Mouse (Mus musculus) kidney, adult 9 months (tissue): ENCODE results near the gene Romo1.
"Not testable (repeated sequence)": the region's sequence is repeated elsewhere in the genome, so short reads cannot be mapped to it uniquely, and the experiment has no call there.

Experiments used
- DNase-seq: peaks from one replicate; pipeline ENCODE4 v3.0.0; 2022

The Romo1 gene

DNA sequence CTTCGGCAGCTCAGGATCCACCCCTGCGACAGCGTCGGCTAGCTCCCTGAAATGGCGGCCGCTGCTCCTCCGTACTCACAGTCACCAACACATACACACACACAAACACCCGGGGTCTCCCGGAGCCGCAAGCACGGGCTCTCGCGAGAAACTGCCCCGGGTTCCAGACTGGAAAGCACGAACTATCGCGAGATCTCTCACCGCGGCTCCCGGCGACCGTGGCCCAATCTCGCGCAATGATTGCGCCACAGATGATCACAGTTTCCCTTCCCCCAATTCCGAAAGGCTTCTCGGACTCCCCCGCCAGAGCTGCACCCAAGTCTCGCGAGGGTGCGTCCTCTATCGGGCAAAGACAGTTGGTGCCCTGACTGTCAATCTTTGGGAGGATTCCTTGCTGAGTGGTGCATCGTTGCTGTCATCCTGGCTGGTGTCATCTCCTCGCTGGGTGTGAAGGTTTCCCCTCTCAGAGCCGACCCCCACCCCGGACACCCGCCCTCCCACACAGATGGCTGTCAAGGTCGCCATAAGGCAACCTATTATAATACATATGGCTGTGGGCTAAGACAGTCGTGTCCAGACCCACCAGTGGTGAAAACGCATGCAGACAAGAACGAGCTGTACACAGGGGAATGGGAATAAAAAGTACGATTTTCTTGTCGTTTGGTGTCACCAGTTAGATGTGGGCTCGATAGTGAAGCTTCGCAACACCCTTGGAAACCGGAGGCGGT is 36.4 kb downstream of the Romo1 start, which contains the start of gene Rbm39:
Gene Rbm39 (minus strand): TSS at position 145 of the 728 bp plus-strand sequence.
- DNase-seq, result peak; percentile 100

DNA sequence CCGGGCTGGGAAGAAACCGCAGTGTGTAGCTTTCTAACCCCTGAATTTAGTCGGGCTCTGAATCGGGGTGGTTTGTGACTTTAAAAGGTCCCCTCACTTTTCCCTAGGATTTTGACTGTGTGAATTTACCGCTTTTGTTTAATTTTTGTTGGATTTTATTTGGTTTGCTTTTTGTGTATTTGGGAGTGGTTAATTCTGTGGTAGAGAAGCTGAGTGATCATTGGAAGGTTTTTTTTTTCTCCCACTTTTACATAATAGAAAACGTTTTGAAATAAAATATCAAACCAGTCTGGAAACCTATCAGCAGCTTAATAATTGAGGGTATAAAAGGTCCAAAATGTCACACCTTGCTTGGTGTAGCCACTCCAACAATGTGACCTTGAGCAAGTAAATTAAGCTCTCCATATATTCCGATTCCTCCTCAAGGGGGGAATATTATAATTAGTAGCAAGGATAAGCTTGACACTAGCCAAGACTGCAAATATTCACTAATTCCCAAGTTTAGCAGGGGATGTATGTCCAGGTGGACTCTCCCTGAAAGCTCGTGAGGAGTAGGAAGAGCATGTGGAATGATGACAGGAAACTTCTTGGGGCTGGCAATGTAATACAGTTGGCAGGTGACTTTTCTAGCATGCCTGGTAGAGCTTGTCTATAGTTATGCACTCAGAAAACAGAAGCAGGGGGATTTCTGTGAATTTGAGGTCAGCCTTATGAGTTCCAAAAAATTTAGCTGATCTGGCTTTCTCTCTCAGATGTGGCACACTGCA is 37.2 kb downstream of the Romo1 start:
- DNase-seq, result peak; percentile 42

DNA sequence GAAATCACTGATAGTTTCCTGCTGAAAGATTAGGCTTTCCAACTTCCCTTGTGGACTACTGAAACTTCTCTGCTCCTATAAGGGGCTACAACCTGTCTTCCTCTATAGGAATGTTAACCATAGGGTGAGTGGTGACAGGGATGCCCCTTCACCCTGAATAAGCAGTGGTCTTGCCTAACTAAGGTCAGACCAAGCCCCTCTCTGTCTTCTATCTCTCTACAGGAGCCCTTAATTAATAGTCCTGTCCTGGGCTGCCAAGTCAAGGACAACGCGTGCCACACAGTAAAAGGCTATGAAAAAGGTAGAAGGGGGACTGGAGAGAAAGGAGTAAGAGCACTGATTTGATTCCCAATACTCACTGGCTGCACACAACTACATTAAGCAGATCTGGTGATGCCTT is 37.8 kb downstream of the Romo1 start:
- DNase-seq, result no peak

DNA sequence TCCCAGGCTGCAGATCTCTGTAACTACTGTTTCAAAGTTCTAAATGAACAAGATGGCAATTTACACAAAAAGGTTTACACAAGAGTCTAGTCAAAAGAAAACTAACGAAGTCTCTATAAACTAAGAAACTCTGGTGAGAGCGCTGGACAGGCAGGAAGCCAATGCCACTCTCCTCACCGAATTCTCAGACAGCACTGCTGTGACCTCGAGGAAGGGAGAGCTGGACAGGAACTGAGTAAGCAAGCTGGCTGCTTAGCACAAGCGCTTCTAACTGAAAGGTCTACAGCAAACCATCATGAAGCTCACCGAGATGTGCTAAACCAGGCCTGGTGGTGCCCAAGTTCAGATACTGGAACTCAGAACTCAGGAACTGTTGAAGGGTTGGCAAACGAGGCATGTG is 45.4 kb downstream of the Romo1 start:
- DNase-seq, result not testable (repeated sequence)

DNA sequence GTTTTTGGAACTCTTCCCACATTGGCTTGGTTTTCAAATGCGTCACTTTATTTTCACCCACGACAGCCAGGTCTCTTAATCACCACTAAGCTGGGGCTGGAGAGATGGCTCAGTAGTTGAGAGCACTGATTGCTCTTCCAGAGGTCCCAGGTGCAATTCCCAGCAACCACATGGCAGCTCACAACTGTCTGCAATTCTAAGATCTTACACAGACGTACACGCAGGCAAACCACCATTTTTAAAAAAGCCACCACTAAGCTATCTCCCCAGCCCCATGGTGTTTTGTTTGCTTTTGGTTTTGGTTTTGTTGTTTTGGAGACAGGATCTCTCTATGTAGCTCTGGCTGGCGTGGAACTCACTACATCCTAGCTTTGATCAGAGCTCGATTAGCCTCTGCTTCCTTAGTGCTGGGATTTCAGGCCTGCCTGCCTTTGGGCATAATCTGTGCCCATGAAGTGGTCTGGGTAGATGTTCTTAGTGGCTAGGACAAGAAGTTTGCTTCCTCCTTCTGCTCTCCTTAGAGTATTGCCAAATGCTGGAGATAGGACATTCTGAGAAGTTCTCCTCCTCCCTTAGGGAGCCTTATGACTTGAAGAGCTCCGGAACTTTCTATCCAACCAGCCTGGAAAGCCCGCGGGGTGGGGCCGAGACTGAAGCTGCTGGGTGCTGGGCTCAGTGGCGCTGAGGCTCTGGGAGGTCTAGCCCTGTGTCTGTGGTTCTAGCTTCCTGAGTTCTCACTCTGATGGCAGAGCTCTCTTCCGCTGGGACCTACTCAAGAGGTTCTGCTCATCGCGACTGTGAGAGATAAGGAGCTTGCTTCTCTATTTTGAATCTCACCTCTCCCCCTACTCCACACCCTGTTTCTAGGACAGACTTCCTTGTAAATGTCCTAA is 46.4 kb downstream of the Romo1 start:
- no peak for DNase-seq

DNA sequence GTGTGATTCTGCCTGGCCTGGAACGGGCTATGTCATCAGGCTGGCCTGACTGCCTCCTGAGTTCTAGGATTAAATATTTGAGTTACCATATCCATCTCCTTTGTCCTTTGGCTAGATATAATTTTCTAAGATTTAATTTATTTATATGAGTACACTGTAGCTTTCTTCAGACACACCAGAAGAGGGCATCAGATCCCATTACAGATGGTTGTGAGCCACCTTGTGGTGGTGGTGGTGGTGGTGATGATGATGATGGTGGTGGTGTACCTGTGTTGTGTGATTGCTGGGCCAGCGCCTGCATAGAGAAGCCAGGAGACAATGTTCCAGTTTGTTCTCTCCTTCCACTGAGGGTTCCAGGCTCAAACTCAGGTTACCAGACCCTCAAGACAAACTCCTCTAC is 47.7 kb downstream of the Romo1 start:
- no peak for DNase-seq

DNA sequence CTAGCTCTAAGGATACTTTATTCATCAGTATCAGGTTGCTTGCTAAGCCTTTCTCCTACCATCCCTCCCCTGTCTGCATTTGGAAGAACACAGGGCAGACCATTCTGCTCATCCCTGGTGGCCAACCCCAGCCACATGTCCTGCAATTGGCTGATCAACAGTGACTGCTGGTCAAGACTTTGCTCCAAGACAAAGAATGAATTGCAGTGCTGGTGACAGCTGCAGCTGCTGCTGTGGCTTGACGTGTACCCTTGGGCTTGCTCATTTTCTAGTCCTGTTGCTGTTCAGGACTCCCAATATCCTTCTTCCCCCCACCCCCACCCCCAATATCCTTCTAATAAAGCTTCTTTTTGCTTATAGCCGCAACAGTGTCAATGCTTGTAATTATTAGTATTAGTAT is 48.2 kb downstream of the Romo1 start:
- no peak for DNase-seq

DNA sequence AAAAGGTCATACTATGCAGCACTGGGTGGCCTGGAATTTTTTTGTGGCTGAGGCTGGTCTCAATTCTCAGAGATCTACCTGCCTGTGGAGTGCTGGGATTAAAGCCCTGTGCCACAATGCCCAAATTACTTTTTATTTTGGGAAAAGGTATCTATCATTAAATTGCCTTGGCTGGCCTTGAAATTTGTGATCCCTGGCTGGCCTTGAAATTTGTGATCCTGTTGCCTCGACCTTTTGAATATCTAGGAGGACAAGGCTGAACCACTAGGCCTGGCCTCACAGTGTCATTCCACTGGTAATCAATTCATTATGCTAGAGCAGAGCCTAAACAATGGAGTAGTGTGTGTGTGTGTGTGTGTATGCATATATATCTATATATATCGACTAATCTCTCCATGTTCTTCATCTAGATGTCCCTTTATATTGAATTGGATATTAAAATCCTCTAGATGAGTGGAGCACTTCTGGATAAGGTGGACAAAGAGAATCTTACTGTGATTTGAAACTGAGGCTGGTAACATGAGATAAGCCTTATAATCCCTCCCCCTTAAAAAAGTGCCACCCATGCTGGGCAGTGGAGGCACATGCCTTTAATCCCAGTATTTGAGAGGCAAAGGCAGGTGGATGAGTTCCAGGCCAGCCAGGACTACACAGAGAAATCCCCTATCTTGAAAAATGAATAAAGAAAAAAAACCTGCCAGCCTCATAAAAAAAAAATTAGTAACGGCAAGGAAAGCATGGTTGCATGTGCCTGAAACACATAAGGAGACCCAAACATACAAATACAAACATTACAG is 49.4 kb downstream of the Romo1 start:
- no peak for DNase-seq

DNA sequence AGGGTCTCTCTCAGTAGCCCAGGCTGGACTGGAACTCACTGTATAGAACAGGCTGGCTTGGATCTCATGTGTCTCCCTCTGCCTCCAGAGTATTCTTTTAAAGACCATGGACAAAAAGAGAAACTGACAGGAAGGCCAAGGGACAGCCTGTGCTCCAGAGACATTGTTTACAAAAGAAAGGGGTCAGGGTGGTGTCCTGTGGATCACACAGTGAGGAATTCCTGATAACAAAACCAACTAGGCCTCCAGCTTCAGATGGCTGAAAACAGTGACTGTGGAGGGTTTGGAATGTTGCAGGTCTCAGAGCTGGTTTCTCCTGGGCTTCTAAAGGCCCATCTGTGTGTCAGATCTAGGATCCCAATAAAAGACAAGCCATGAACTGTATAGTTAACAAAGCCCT is 50.7 kb downstream of the Romo1 start:
- DNase-seq, result no peak
